Mouse (Mus musculus) Patski (cell line): Measurements from ENCODE around the gene Fam171a1. TPM values are rescaled to one million over a fixed set of nuclear protein-coding genes. Genes with fewer than 3 reads are reported as not detected.
A peak's percentile ranks its signal among the peaks of the same experiment; 100 is the strongest.

Experiments used
- ATAC-seq: fragments of 100-300 bp; one replicate; pipeline ENCODE4 v1.8.0; 2021
- CTCF ChIA-PET: fragments of 350-600 bp; sonication (Branson Sonifier 250); formaldehyde crosslinking; loops from one replicate; lab custom pipeline; 2022; ENCODE audit warnings: inconsistent platforms; lab: Charles Lee
- POLR2A ChIA-PET: fragments of 350-600 bp; sonication (Branson Sonifier 250); formaldehyde crosslinking; loops from one replicate; lab custom pipeline; 2022; ENCODE audit warnings: antibody characterized with exemption, inconsistent platforms; lab: Charles Lee
- DNase-seq: peaks from one replicate; pipeline ENCODE4 v3.0.0-alpha.2; 2011; ENCODE audit warnings: low read depth, low spot score
- H3K27me3 ChIP-seq: fragments of 371-371 bp; one replicate; pipeline ENCODE4 v1.5.1; 2021
- CTCF ChIP-seq: fragments of 100-300 bp; IDR thresholded peaks from one replicate; pipeline ENCODE4 v1.5.1; 2021
- in situ Hi-C: fragments of 300-500 bp; cut with MboI; formaldehyde crosslinking; loops from 3 replicates; pipeline ENCODE4 v1.11.1; 2018; ENCODE audit warnings: low pct_unique_long_range_greater_than_20kb, mixed read lengths
- polyA plus RNA-seq: library from polyadenylated mRNA; unstranded; gene quantifications from one replicate; pipeline ENCODE4 v1.2.3, GENCODE M21; 2021

The Fam171a1 gene
- polyA plus RNA-seq, 1 experiment from 2014 or later, result 60.4 TPM

DNA sequence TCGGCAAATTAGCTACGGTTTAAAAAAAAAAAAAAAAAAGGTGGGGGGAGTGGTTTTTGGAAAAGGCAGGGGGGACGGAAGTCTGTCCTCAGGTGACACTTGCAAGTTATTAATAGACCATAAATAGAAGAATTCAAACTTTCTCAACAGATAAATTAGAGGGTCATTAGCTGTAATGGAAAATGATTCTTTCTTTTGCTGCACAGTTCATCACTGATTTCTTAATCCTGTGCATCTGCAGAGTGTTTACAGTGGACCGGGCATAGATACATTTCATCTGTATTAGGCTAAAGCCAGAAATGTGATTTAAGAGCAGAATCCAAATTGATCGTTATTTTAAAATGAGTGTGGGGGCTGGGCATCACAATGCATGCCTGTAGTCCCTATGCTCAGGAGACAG, 36.3 kb downstream of the Fam171a1 start:
- no peak for TF ChIP-seq CTCF
- H3K27me3 ChIP-seq, result no peaks in the 10 kb centered on the region
- CTCF ChIA-PET, result interaction anchor here (0.7 kb wide), 1 partner anchor 21 kb away, joined by 3 read pairs; no protein-coding TSS in a partner anchor
- DNase-seq (no peak), ATAC-seq (no peak)
- in situ Hi-C loops, result no loop called here
- POLR2A ChIA-PET, result interaction anchor here (0.6 kb wide), 1 partner anchor 11 kb away, joined by 3 read pairs; no protein-coding TSS in a partner anchor

DNA sequence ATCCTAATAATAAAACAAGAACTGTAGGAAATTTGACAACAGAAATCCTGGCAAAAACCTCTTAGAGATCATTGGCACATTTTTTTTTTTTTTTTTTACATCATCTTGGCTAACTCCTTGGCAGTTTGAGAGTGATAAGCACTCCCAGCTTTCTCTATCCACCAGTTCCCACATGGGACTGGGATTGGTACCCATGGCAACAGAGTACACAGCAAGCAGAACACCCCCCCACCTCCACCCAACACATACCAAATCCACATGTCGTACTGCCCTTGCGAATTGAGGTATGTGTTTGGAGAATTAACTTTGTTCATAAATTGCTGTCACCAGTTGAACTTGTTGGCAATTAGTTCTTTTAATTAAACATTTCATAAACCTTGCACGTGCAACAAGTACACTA, 37.3 kb downstream of the Fam171a1 start:
- no peaks in the 10 kb centered on the region for H3K27me3 ChIP-seq
- ChIA-PET CTCF (no interaction called here), POLR2A (no interaction called here)
- DNase-seq, result no peak
- TF ChIP-seq CTCF, result no peak
- in situ Hi-C loops, result no loop called here
- no peak for ATAC-seq

DNA sequence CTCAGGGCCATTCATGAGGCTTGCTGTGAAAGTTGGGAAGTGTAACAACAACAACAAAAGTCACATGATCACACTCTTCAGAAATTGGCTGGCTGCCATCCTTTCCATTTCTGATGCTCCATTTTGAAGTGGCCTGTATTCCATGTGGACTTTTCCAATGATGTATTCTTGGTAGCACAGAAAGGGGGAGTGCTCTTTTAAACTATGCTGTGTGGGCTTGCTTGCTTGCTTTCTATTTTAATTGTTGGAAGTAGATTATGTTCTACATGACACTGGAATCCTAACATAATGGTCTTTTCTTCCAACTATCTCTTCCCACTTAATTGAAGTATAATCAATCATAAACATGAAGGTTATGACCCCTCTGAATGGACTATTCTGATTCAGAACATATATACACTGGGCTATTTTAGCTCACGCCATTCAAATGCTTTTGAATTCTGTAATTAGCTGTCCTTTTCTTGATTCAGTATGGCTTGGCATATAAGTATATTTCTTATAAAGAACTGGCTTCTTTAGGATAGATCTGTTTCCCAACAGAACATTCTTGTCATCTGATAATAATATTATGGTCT, 40.2 kb downstream of the Fam171a1 start:
- TF ChIP-seq CTCF, result no peak
- ATAC-seq (no peak), DNase-seq (no peak)
- POLR2A ChIA-PET, result no interaction called here
- no peaks in the 10 kb centered on the region for H3K27me3 ChIP-seq
- in situ Hi-C loops, result no loop called here
- CTCF ChIA-PET, result no interaction called here

DNA sequence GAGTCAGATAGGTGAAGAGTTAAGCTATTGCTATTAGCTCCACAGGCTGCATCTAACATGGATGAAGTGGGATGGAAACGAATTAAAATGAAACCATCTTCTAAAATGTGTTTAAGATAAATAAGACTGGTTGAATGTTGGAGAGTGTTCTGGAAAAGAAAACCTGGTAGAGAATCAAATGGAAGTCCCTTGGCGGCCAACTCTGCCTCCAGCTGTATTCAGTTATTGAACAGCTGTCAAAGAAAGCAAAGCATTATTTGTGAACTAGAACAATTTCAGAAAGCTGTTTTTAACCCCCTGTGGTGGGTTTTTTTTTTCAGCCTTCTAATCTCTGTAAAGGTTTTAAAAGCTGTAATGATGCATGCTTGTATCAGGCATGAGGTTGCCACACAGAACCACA, 41.0 kb downstream of the Fam171a1 start:
- CTCF ChIA-PET, result interaction anchor here (0.7 kb wide), 1 partner anchor 21 kb away, joined by 4 read pairs; no protein-coding TSS in a partner anchor
- DNase-seq (no peak), ATAC-seq (no peak)
- in situ Hi-C loops, result no loop called here
- POLR2A ChIA-PET, result no interaction called here
- no peak for TF ChIP-seq CTCF
- no peaks in the 10 kb centered on the region for H3K27me3 ChIP-seq

DNA sequence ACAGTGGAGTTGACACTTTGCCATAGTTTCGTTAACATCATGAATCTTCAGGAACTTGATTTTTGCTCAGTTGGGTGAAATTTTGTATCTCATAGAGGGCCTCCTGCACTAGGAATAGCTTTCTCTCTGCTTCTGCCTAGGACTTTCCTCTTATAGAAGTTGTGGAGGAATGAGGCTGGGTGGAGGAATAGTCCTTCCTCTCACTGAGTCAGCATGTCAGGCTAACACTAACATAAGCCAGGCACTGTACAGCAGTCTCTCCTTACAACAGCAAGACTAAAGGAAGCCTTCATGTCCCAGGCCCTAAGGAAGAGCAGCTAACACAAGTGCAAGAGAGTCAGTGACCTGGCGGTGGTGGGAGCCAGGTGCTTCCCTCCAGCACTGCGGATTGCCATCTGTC, 43.0 kb downstream of the Fam171a1 start:
- in situ Hi-C loops, result no loop called here
- H3K27me3 ChIP-seq, result no peaks in the 10 kb centered on the region
- ChIA-PET CTCF (no interaction called here), POLR2A (no interaction called here)
- ATAC-seq (no peak), DNase-seq (no peak)
- no peak for TF ChIP-seq CTCF

DNA sequence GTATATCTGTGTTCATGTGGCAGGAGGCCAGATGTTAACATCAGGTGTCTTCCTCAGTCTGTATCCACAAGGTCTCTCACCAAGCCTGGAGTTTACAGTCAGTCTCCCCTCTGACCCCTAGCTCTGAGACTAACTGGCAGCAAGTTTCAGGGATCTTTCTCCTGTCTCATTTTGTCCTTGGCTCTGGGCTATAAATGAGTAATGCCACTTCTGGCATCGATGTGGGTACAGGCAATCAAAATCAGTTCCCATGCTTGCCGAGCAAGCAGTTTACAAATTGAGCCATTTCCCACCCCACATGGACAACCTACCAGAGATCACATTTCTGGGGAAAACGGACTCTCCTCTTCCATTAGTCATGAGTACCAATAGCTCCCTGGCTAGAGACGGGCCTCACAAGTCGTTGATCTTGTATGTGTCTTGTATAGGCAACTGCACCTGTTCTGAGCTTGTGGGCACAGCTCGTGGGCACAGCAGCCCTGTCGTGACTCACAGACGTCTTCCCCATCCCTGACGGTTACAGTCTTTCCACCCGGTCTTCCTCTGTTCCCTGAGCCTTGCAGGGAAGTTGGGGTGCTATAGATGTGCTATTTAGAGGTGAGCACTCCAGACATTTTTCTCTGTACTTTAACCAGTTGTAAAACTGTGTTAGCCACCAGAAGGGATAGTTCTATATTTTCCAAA, 43.8 kb downstream of the Fam171a1 start:
- ATAC-seq (no peak), DNase-seq (no peak)
- in situ Hi-C loops, result no loop called here
- no peaks in the 10 kb centered on the region for H3K27me3 ChIP-seq
- POLR2A ChIA-PET, result no interaction called here
- CTCF ChIA-PET, result no interaction called here
- no peak for TF ChIP-seq CTCF

DNA sequence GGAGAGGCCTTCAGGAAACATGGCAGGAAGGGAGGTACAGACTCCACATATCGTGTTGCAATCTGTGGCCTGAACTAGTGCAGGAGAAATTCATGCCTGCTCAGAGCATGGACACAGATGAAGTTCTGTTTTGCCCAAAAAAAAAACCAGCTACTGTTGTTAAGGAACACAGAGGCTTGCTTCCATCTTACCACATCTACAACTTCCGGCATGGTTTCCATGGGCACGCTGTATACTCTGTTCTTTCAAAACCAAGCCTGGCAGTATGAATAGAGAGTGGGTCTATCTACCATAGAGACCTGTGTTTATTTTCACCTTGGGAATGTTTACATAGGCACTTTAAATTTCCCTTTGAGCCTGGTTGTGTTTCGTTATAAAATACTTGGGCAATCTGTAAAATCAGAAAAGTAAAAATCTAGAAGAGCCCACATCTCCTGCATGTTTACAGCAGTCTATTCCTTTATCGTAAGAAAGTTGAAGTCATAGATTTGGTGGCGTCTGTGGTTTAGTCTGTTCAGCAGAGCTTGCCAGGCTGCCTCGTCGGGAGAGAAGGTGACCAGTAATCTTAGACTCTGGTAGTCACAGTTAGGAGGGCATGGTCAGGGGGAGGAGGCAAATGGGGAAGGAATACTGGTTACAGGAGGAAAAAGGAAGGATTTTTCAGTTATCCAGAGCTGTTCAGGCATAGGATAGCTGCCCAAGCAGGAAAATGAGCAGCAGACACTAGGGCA, 44.8 kb downstream of the Fam171a1 start:
- ChIA-PET CTCF (no interaction called here), POLR2A (interaction anchor here (0.9 kb wide), 1 partner anchor 40 kb away, joined by 4 read pairs; no protein-coding TSS in a partner anchor)
- no peaks in the 10 kb centered on the region for H3K27me3 ChIP-seq
- ATAC-seq, result peak; percentile 45
- in situ Hi-C loops, result no loop called here
- no peak for TF ChIP-seq CTCF
- DNase-seq, result no peak

DNA sequence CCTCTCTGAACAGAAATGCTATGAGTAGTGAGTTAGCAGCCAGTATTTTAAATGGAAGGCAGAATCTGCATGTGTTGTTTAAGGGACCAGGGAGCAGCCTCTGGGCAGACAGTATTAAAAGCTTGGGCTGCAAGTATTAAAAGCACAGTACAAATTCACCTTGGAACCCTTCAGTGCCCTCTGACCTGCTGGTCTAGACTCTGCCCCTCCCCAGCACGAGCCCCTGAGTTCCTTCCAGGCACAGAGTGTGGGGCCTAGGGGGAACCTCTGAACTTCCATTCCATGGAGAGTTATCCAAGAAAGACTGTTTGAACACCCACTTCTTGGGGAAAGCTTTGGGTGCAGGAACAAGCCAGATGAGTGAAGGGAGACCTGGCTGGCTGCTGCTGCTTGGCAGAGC, 47.6 kb downstream of the Fam171a1 start:
- no peak for DNase-seq
- ATAC-seq, result no peak
- in situ Hi-C loops, result no loop called here
- no peaks in the 10 kb centered on the region for H3K27me3 ChIP-seq
- no peak for TF ChIP-seq CTCF
- POLR2A ChIA-PET, result no interaction called here
- CTCF ChIA-PET, result interaction anchor here (0.8 to 1.1 kb wide), 2 partner anchors 10 to 44 kb away, joined by 3 to 4 read pairs; no protein-coding TSS in a partner anchor

DNA sequence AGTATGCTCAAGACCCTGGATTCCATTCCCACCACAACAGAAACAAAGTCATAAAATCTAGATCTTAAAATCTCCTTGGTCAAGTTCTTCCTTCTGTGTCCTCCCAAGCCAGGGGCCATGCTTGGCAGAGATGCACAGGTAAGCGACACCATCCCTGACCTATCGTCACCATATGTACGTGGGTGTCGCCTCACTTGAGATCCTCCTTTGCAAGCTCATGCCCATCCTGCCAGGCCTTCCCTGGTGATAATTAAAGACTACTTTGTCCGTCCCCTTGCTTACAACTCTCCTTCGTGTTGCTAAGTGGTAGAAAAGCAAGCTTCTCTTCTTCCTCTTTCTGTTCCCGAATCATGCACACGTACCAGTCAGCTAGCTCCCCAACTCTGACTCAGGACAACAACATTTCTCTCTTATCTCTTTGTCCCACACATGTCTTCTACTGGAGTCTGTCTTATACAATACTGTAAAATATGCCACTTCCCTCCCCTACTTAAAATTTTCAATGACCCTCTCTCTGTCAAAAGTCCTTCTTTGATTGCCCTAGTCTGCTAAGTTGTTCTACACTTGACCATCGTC, 49.6 kb downstream of the Fam171a1 start:
- no peaks in the 10 kb centered on the region for H3K27me3 ChIP-seq
- no peak for ATAC-seq
- DNase-seq, result no peak
- ChIA-PET POLR2A (no interaction called here), CTCF (no interaction called here)
- no peak for TF ChIP-seq CTCF
- in situ Hi-C loops, result no loop called here

DNA sequence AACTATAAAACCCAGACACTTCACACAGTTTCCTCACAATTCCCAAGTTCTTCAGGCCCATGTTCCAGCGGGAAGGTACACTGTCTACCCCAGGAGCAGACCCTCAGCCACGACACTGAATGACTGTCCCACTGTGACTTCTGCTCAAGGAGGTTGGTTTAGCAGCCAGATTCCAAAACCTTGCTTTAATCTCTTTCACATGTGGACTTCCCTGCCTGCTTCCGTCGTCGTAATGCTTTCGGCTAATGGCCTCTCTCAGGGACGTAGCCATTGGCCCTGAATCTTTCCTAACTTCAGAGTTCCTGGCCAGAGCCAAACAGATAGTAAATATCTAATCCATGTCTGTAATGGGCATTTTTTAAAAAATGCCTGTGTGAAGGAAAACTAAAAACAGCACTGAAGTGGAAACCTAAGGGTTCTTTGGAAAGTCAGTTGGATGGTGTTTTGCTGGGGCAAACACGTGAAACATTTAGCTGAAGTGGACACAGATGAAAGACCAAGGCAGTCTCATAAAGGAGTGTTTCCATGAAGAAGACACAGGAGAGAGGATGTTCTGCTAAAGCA, 51.1 kb downstream of the Fam171a1 start:
- ATAC-seq (no peak), DNase-seq (no peak)
- CTCF ChIA-PET, result no interaction called here
- no peak for TF ChIP-seq CTCF
- no peaks in the 10 kb centered on the region for H3K27me3 ChIP-seq
- POLR2A ChIA-PET, result interaction anchor here (1.5 kb wide), 1 partner anchor 36 kb away, joined by 4 read pairs; no protein-coding TSS in a partner anchor
- in situ Hi-C loops, result no loop called here
